Mouse (Mus musculus) ES-E14 (cell line): ENCODE measurements at regions not wholly inside any gene's neighbourhood (a gene's known extent, or its start where the extent isn't known, plus 50 kb on each side); places are given as distances from the start of the nearest gene placed in this dataset.

Experiments
- CHD2 ChIP-seq: IDR thresholded peaks from 2 replicates; pipeline ENCODE4 v1.6.1; 2014; ENCODE audit warnings: mild to moderate bottlenecking, low read depth, low read length, inconsistent platforms
- HCFC1 ChIP-seq: IDR thresholded peaks from 2 replicates; pipeline ENCODE4 v1.6.1; 2012; ENCODE audit warnings: low read length, inconsistent platforms, borderline replicate concordance; ENCODE audit not compliant: insufficient read depth

DNA sequence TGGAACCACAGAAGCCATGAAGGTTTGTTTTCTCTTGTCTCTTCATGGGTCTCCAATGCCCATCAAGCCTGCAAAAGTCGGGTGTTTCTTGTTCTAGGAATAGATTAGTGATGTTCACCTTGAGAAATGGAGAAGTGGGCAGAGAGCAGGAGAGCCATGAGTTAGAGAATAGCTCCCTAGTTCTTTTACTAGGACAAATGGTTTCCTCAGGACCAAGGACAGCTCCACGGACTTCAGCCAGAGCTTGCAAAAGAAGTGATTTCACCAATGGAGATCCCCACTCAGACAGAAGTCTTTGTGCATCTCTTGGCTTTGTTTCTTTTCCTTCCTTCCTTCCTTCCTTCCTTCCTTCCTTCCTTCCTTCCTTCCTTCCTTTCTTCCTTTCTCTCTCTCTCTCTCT is 166.3 kb upstream of the 1700012A03Rik start:
- TF ChIP-seq HCFC1 (no peak), CHD2 (no peak)
